Mouse (Mus musculus): ENCODE measurements around the gene Gm9999.

The Gm9999 gene

DNA sequence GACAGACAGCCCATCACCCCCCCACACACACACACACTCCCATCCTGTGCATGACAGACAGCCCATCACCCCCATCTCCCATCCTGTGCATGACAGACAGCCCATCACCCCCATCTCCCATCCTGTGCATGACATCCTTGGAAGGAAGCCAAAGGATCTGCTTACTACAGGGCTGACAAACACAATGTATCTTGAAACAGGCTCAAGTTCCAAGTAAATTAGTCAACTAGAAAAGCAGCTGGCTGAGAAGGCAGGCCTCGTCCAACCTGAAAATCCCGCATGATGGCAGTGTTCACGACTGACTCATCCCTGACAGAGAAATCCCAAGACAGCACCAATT, 17.2 kb downstream of the Gm9999 start:
- DNase-seq, result peak; percentile 94

DNA sequence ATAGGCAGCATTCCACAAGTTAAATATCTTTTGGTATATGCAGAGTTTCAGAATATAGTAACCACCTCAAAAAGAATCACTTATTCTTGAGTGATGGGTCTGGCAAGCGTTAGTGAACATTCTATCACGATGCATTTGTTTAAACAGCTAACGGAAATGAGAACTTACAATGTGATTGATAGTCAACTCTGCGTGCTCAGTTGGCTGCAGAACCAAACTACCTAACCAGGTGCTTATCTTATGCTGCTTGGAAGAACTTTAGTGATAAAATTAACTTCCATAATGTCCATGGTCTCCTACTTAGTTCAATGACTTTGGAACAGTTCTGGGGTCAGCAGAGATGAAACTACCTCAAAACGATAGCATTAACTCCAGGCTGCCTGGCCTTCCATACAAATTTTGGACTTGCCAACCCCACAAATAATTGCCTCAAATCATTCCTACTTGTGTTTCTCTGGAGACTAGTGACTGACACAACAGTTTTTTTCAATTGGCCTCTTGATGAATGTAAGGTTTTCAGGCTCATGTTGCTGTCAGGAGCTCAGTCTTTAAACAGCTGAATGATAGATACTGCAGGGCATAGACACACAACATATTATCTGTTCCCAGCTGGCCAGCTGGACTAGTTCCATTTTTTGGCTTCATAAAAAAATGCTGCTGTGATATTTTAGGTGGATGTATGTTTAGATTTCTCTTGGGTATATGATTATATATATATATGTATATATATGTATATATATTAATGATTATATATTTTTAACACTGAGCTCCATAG, 17.9 kb downstream of the Gm9999 start:
- DNase-seq, result no peak

DNA sequence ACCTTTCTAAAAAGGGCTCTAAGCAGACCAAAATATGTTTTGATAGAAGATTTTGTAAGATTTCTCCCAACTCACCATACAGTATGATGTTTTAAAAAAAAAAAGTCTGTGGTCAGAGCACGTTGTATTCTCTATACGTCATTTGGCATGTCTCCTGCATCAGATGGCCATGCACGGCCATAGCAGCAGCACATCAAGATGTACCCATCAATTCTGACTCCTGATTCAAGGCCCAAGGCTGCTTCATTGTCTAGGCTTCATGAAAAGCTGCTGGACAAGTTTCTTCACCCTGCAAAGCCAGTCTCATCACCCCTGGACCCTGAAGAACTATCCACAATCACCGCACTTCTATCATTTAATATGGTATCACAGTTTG, 18.5 kb downstream of the Gm9999 start:
- DNase-seq, result peak; percentile 85

DNA sequence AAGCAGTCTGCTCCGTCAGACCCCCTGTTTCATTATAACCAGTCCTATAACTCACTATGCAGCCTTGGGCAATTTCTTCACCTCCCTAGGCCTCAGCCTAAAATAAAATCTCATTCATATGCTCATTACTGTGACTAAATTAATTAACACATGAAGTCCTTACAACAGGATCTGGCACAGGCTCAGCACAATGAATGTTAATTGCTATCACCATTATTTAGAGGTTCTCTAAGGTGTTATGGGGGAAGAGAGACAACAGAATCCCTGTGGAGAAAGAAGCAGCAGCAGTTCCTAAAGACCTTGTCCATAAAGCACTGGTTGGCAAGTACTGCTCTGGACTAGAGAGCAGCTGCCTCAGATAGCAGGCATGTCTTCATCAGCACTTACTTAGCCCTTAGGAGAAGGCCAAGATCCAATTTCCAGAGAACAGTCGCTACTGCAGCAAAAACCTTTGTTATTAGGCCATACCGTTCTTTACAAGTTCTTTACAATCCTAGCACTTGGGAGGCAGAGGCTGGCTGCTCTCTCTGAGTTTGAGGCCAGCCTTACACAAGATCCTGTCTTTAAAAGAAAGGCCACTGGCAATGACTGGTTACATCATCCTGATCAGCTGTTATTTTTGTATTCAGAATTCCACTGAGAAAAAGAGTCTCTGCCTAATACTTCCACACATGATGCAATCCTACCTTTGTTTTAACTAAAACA, 20.2 kb downstream of the Gm9999 start:
- DNase-seq, result peak; percentile 83

DNA sequence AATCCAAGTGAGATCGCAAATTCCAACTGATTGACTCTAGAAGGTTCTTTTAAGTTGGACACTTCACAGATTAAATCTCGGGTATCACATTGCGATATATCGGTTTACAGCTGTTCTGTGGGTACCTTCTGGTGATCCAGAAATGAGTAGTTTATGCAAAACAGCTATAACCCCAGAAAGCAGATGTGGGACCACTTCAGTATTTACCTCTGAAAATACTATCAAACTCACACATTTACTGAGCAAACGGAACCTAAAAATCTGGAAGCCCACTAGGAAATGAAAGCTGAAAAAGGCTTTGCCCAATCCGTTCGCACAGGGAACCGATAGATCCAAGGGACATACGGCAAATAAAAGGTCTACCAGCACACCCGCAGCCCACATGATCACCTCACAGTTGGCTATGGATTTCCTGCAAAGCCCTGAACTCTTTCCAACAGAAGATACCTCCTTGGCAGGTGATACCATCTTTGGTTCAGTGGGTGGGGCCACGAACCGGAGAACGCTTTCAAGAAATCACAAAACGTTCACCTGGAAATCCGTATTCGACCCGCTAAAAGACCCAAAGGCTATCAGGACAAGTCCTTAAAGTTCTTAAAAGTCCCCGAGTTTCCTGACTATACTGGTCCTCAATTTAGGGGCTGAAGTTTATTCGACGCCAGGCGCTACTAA, 23.9 kb downstream of the Gm9999 start:
- DNase-seq, result peak; percentile 91

DNA sequence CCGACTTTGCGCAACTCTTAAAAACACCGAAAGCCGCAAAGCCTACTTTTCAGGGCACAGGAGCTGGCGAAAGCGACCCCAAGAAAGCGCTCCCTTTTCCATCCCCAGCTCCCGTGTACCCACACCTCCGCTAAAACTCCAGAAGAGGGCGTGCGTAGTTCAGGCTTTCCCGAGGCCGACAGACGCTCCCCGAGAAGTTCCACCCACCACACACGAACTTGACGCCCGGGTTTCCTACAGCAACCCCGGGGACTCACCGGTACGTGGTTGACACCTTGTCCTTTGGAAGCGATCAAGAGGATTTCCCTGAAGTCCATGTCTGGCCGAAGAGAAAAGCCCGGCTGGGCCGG, 24.4 kb downstream of the Gm9999 start:
- no peak for DNase-seq

DNA sequence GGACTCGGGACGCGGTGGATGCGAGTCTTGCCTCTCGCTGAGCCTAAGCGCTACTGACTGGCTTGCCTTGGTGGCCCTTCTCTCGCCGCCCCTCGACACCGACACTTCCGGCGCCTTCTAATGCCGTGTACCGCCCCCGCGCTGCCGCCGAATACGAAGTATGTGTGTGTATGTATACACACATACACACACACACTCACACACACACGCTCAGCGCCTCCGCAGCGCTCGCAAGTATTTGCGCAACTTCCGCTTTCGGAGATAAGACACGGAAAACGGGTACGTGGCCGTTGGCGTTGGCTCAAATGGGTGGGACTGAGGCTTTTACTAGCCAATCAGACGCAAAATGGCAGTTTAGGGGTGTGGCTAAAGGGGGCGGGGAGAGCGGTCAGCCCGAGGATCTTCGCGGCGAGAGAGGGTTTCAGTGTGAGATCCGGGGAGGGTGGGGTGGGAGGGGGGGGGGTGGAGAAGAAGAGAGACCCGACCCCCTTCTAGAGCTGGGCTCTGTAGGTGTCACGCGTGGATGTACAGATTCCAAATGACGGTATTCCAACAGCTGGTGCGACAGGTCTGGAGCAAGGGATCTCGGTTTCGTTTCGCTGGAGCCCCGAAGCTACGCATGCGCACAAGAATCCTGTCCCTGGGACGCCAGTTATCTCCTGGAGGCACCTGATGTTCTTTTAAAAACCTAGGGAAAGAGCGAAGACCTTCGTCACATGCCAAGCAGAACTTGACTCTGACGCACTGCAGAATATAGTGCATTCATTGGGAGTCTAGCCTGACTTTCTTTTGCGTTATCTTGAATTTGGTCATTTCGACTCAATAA, 25.0 kb downstream of the Gm9999 start, which contains the start of gene Spty2d1:
Spty2d1 (minus strand) TSS at position 244 of the 826 bp plus-strand sequence.
- DNase-seq, result peak; percentile 100

DNA sequence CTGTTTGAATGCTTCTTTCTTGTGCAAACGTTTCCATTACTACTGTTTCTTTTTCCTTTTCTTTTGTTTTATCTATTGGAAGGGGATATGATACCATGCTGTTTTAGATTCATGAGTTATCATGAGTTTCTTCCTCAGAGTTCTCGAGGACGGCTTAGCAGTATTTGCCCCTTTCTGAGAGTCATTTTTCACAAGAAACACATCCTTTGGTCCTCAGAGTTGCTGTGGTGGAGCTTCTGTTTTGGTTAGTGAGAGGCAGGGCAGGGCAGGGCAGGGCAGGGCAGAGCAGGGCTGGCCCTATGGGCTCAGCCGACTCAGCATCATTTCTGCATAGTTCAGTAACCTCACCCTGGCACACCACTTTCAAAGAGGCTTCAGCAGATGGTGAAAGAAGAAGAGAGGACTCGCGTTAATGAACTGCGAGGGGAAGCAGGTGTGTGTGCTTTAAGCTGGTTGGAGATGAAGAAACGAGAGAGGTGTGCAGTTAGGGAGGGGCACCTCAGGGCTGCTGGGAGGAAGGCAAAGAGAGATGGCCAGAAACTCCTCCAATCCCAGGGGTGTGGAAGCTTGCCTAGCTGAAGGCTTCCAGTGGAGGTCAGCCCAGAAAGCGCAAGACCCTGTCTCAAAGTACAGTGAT, 29.9 kb downstream of the Gm9999 start:
- peak; percentile 70 for DNase-seq

DNA sequence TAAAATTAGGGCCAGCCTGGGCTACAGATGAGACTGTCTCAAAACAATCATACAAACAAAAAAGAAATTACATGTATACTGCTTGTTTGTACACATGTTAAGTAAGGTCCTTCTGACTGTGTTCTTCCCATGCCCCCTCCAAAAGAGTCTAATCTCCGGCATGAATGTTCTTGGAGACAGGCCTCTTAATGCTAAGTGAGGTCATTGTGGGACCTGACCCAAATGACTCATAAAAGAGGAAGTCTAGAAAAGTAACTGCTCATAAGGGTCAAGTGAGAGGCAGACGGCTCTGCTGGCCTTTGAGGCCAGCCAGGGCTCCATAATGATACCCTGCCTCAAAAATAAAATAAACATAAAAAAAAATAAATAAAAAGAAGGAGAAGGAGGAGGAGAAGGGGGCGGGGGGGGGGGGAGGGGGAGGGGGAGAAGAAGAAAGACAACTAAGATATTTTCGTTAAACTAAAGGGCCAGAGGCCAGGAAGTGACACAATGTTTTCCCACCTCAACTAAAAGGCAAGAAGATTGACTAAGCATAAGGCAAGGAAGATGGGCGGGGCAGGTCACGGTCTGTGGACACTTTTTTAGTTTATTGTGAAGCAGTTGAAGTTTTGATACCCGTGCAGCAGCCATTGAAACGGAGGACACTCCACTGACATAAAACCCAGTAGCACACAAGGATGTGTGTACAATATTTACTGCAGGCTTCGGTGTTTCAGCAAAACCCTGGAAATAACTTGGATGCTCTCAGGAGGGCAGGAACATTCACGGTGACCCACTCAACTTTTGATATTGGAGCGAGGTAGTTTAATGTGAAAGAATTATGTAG, 31.4 kb downstream of the Gm9999 start:
- DNase-seq, result peak; percentile 96

DNA sequence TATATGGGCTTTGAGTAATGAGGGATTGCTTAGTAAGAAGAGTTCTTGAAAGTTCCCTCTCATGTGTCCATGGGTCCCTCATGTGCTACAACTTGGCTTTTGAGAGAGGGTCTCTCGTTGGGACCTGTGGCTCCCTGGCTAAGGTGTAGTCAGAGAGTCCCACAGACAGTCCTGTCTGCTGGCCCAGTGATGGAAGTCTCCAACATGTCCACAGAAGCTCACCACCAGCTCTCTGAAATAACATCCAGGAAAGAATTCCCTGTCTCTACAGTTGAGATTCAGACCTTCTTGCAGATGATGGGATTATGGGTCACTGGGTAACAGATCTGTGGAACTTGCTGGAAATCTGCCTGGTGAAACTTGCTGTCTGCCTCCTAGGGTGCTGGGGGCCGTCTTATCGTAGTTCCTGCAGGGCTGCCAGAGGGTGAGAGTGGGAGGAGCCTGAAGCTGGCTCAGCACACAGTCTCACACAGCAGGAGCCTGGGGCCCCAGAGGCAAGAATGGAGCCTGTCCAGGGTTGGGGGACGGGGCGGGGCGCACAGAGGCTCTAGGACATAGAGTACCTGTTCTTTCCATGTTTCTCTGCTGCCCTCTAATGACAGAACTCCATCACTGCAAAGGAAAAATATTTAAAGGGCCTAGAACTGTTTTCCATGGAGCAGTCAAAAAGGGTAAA, 32.1 kb downstream of the Gm9999 start:
- peak; percentile 99 for DNase-seq

DNA sequence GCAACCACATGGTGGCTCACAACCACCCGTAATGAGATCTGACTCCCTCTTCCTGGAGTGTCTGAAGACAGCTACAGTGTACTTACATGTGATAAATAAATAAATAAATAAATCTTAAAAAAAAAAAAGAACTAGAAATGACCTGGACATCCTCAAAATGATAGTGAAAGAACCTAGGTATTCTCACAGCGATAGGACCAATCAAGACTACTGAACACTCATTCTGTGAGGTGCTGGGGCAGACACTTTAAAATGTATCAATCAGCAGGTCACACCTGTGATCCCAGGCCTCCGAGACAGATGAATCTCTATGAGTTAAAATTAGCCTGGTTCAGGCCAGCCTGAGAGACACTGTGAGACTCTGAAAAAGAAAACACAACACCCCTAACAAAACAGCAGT, 33.2 kb downstream of the Gm9999 start:
- DNase-seq, result peak; percentile 64

DNA sequence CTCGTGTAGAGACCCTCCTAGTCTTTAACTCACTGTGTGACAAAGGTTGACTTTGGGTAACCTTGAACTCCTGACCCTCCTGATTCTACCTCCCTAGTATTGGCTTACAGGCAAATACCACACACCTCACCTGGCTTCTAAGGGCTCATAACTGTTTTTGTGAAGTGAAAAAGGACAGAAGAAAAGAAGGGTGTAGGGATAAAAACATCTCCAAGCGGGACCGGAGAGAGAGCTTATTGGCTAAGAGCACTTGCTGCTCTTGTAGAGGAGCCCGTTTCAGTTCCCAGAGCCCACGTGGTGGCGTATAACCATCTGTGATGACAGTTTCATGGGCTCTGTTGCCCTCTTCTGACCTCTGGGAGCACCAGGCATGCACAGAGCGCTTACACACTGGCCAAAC, 33.8 kb downstream of the Gm9999 start:
- DNase-seq, result peak; percentile 74

DNA sequence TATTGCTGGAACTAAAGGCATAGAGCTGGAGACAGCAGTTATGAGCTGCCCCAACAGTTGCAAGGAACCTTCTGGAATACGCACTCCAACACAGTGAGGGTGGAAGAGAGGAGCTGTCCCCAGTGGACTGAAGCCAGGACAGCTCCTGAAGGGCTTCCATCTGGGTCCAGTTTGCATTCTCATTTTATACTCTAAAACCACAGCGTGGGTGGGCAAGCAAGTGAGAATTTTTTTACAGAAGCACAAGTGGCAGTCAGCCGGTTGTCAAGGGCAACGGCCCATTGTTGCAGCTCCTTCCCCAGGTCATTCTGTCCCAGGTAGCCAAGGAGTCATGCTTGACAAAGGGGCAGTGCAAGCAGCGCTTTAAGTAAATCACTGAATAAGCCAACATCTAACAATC, 36.3 kb downstream of the Gm9999 start:
- peak; percentile 87 for DNase-seq

DNA sequence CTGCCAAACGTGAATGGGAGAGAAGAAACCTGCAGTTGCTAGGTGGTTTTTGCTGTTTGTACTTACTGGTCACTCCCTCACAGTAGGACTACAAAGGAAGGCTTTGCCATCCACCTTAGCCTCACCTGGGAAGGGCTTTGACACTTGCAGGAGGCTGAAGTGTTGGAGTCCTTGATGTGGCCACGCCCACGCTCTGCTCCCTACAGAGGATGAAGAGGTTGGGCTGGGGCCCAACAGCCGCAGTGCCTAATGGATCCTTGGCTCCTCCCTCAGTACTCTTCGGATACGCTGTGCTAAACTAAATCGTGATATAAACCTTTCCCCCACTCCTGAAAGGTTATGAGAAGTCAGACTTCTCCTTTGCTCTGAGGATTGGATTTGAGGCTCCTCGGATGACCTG, 37.6 kb downstream of the Gm9999 start:
- DNase-seq, result peak; percentile 80

DNA sequence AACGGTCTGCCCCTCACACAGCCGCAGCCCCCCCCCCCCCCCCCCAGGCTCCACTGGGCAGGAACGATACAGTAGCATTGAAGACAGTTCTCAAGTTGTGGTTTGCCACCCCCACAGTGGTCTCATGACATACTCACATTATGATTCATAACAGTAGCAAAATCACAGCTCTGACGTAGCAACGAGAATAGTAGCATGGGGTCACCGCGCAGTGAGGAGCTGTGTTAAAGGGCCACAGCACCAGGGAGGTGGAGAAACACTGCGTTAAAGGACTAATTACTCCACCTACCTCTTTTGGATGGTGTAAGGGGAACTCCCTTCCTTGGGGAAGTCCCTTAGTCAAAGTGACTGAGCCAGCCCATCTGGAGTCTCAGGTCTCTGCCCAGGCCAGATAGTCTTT, 39.1 kb downstream of the Gm9999 start:
- peak; percentile 92 for DNase-seq

DNA sequence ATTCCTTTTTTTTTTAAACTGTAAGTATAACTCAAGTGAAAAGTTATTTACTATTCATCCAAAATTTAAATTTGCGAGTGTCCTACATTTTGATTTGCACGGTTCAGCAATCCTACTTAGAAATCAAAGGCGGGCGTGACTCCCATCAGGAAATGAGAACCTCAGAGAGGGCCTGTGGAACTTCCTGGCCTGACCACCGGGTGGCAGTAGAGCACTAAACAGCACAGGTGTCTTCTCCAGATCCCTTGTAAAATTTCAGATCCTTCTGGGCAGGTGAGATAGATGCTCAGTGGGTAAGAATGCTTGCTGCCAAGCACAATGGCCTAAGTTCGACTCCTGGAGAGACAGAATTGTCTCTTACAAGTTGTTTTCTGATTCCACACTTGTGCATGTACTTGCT, 40.1 kb downstream of the Gm9999 start:
- DNase-seq, result peak; percentile 95

DNA sequence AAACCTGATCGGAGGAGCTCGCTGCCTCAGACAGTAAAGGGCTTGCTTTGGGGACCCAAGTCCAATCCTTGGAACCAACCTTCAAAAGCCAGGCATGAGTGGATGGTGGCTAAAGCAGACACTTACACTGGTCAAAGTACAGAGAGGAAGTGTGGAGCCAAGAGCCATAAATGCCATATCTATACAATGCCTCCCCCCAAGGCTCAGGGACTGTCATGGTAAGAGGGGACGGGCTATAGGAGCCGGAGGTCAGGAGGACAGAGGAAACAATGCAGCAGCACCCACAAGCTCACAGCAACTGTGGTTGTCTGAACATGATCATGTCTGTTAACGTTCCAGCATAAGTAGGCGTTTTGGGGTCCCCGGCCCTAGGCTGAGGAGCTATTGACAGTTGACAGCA, 41.1 kb downstream of the Gm9999 start:
- peak; percentile 74 for DNase-seq

DNA sequence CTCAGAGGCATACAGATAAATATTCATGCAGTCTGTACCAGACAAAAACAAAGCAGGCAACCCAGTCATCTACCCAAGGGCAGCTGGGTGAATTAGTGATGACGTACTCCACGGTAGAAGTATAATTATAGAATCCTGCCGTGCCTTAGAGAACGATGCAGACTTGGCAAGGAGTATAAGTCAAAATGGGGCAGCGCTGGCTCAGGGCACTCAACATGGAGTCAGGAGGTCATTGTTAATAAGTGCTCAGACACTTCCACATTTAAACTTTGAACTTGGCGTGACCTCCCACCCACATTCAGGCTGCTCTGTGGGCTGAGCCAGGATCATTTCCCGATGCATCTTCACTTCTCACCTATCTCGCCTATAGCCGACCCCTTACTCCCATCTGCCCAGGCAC, 42.0 kb downstream of the Gm9999 start:
- DNase-seq, result peak; percentile 89

DNA sequence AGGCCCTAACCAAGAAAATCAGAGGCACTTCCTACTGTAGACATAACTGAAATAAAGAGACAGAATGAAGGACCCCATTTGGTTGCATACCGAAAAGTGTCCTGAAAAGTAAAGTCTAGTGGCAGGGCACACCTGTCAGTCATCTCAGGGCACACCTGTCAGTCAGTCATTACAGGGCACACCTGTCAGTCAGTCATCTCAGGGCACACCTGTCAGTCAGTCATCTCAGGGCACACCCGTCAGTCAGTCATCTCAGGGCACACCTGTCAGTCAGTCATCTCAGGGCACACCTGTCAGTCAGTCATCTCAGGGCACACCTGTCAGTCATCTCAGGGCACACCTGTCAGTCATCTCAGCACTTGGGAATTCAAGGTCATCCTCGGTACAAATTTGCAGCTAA, 43.5 kb downstream of the Gm9999 start:
- peak; percentile 58 for DNase-seq

DNA sequence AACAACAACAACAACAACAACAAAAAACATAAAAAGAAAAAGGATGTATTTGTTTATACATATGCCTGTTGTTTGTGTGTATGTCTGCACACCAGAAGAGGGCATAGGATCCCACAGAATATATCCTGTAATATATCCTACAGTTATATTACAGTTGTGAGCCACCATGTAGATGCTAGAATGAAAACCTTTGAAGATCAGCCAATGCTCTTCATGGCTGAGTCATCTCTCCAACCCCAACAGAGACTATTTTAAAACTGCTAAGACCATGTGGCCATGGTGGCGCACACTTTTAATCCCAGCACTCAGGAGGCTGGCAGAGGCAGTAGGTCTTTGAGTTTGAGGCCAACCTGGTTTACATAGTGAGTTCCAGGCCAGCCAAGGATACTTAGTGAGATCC, 44.1 kb downstream of the Gm9999 start:
- peak; percentile 66 for DNase-seq

DNA sequence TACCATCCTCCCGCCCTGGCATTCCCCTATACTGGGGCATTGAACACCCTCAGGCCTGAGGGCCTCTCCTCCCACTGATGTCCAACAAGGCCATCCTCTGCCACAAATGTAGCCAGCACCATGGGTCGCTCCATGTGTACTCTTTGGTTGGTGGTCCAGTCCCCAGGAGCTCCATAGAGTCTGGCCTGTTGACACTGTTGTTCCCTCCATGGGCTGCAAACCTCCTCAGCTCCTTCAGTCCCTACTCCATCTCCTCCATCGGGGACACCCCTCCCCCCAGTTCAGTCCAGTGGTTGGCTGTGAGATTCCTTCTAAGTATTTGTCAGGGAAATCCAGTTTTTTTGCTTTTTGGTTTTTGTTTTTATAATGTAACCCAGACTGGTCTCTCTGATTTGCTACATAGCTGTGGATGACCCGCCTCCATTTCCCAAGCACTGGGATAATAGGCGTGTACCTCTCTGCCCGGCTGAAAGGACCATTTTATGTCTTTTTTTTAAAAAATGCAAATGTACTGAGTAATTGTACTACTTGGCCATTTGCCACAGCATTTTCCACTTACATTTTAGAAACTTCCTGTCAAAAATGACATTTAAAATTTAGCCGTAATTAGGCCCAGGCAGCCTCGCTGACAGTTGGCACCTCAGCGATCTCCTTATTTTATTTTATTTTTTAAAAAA, 47.3 kb downstream of the Gm9999 start:
- peak; percentile 65 for DNase-seq
